Mouse (Mus musculus) midbrain, embryonic 15.5 days (tissue): Measurements from ENCODE around the gene Nfia. TPM values are rescaled to one million over a fixed set of nuclear protein-coding genes. Genes with fewer than 3 reads are reported as not detected.

Source experiments
- ATAC-seq: fragments of 200-750 bp; cut with Nextera tagmentation; replicated peaks from 2 replicates; pipeline ENCODE4 v1.8.0; 2017; ENCODE audit warnings: moderate TSS enrichment
- H3K27ac ChIP-seq: fragments of 300-500 bp; sonication (generic); 2 replicates; pipeline ENCODE4 v1.5.1; 2015; ENCODE audit warnings: mild to moderate bottlenecking, inconsistent platforms
- H3K27me3 ChIP-seq: fragments of 300-500 bp; sonication (generic); replicated peaks from 2 replicates; pipeline ENCODE4 v1.6.1; 2015; ENCODE audit warnings: inconsistent platforms
- H3K36me3 ChIP-seq: fragments of 300-500 bp; sonication (generic); replicated peaks from 2 replicates; pipeline ENCODE4 v1.6.1; 2015; ENCODE audit warnings: inconsistent platforms
- H3K4me1 ChIP-seq: fragments of 300-500 bp; sonication (generic); 2 replicates; pipeline ENCODE4 v1.6.1; 2015; ENCODE audit warnings: inconsistent platforms
- H3K4me2 ChIP-seq: fragments of 300-500 bp; sonication (generic); 2 replicates; pipeline ENCODE4 v1.6.1; 2015; ENCODE audit warnings: inconsistent platforms, mild to moderate bottlenecking, moderate library complexity
- H3K4me3 ChIP-seq: fragments of 300-500 bp; sonication (generic); 2 replicates; pipeline ENCODE4 v1.5.1; 2015; ENCODE audit warnings: mild to moderate bottlenecking, inconsistent platforms
- H3K9ac ChIP-seq: fragments of 300-500 bp; sonication (generic); 2 replicates; pipeline ENCODE4 v1.6.1; 2015; ENCODE audit warnings: mild to moderate bottlenecking, inconsistent platforms
- H3K9me3 ChIP-seq: fragments of 300-500 bp; sonication (generic); 2 replicates; pipeline ENCODE4 v1.6.1; 2016; ENCODE audit warnings: inconsistent platforms
- WGBS: fragments of 180-500 bp; shearing (Covaris S2); methylation state at CpG from one replicate; pipeline ENCODE4 v1.1.7; 2015; ENCODE audit warnings: mixed read lengths; 5-methylcytosine and 5-hydroxymethylcytosine counted together
- polyA plus RNA-seq: library from polyadenylated mRNA; unstranded; fragments of >200 nt; fragmentation: Nextera tagmentation; extraction: Ambion mirVana; gene quantifications from 2 replicates; pipeline ENCODE4 v1.2.1, GENCODE M21; 2015

The Nfia gene
- polyA plus RNA-seq, result 26.5 and 27.8 TPM in 2 replicates

DNA sequence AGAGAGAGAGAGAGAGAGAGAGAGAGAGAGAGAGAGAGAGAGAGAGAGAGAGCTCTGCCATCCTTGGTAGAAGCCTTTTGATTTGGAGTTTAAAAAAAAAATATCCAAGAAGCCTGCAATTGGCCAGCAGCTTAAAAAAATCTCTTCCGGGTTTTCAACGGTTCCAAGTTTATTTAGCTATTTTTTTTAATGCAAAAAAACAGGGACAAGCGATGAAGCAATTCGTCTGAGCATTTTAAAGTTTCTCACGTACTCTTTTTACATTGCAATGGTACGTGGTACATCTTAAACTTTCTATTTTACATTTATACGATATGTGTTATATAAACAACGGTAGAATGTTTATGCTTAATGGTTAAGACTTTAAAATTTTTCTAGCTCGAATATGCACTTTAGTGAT is at the start of gene Nfia:
TSS of gene Nfia (plus strand) at position 94 of the 400 bp plus-strand sequence.
- Histone ChIP-seq H3K4me3 (peak within 1 kb of the TSS; percentile 58), H3K36me3 (no peaks in the 10 kb centered on the region), H3K9ac (peak within 1 kb of the TSS; percentile 41), H3K27ac (peak within 1 kb of the TSS; percentile 79), H3K4me2 (peak within 1 kb of the TSS; percentile 66), H3K9me3 (no peaks in the 10 kb centered on the region), H3K27me3 (peaks cover 15% of the 10 kb centered on the region), H3K4me1 (peaks cover 24% of the 10 kb centered on the region)
- WGBS, result 0% methylated on average over 9 of the region's 9 CpGs
- ATAC-seq, result no peak

DNA sequence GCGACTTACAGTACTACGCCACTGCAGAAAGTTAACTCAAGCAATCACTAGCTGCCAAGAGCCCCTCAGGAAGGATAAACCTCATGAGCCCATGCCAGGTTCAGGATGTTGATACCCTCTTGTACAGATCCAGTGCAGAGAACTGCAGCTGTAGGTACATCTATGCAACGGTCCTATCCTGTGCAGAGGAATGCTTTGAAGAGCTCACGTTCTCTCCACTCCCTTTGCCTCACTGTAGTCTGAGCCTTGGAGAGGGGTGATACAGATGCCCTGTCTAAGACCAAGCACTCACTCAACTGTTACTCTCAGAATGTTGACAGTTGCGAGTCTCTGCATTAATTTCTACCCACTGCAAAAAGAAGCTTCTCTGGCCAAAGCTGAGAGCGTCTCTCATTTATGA is 49.2 kb upstream of the Nfia start:
- Histone ChIP-seq H3K9ac (no peak overlapping the region), H3K36me3 (no peaks in the 10 kb centered on the region), H3K27ac (no peak overlapping the region), H3K4me1 (no peaks in the 10 kb centered on the region), H3K27me3 (no peaks in the 10 kb centered on the region), H3K4me2 (no peak overlapping the region), H3K9me3 (no peaks in the 10 kb centered on the region), H3K4me3 (no peak overlapping the region)
- peak; percentile 54; the same call in 1 of the 2 replicates for ATAC-seq
- WGBS, result 88% methylated on average over 6 of the region's 6 CpGs

DNA sequence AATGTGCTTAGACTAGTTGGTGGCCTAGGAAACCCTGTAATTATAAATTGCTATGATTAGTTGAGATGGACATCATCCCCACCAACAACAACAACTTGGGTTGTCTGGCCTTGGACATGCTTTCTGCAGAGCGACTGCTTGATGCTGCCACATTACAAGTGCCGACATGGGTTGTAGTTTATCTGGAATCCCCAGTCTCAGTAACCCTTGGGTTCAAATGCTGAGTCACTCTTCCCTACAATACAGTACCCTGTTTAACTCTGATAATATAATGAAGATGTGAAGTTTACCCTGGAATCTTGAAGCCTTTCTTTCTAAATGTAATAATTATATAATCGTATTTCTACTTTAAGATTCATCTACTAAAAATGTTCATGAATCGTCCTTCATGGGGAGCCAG is 44.0 kb upstream of the Nfia start:
- H3K4me2 ChIP-seq, result no peak overlapping the region
- no peak for ATAC-seq
- no peak overlapping the region for H3K4me3 ChIP-seq
- no peaks in the 10 kb centered on the region for H3K36me3 ChIP-seq
- no peaks in the 10 kb centered on the region for H3K4me1 ChIP-seq
- no peak overlapping the region for H3K9ac ChIP-seq
- H3K9me3 ChIP-seq, result no peaks in the 10 kb centered on the region
- H3K27me3 ChIP-seq, result no peaks in the 10 kb centered on the region
- WGBS, result 95% methylated on average over 4 of the region's 4 CpGs
- no peak overlapping the region for H3K27ac ChIP-seq

DNA sequence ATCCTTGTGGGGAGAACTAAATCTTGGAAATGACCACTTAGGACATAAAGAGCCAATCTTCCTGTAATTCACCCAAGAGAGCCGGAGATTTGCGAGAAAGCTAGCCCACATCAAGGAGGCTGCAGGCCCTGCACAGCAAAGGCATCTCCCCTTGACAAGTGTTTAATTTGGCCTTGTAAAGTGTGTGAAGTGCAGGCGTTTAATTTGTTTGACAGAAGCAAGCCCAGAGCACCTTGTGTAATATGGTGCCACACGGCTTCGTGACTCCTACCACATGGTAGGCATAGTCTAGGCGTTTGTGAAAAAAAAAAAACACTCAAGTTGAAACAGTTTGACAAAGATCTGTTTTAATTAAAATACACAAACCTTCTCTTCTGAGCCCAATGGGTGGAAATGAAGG is 42.5 kb upstream of the Nfia start:
- Histone ChIP-seq H3K4me1 (no peaks in the 10 kb centered on the region), H3K4me3 (no peak overlapping the region), H3K27ac (no peak overlapping the region), H3K4me2 (no peak overlapping the region), H3K36me3 (no peaks in the 10 kb centered on the region), H3K9ac (no peak overlapping the region), H3K9me3 (no peaks in the 10 kb centered on the region), H3K27me3 (no peaks in the 10 kb centered on the region)
- ATAC-seq, result no peak
- whole genome bisulfite sequencing, result 55% methylated on average over 6 of the region's 6 CpGs

DNA sequence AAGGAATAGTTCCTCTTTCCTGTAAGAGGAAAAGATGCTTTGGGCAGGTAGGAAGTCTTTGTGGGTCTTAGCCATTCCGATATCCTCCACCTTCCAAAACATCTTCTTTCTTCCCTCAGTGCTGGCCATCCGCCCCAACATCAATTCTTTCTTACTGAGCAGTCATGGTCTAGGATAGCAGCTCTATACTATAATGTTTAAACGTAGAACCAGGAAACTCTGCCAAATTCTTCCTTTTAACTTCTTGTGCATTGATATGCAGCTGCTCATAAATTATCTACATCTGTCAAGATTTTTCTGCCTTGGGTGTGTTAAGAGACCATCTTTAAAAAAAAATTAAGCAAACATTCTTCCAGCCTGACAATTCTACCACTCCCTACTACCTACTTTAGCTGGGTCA is 42.1 kb upstream of the Nfia start:
- no peaks in the 10 kb centered on the region for H3K36me3 ChIP-seq
- no peak overlapping the region for H3K4me2 ChIP-seq
- H3K27ac ChIP-seq, result no peak overlapping the region
- H3K4me3 ChIP-seq, result no peak overlapping the region
- H3K9me3 ChIP-seq, result no peaks in the 10 kb centered on the region
- H3K27me3 ChIP-seq, result no peaks in the 10 kb centered on the region
- no peak overlapping the region for H3K9ac ChIP-seq
- WGBS, result 92% methylated on average over 3 of the region's 3 CpGs
- H3K4me1 ChIP-seq, result no peaks in the 10 kb centered on the region
- ATAC-seq, result no peak

DNA sequence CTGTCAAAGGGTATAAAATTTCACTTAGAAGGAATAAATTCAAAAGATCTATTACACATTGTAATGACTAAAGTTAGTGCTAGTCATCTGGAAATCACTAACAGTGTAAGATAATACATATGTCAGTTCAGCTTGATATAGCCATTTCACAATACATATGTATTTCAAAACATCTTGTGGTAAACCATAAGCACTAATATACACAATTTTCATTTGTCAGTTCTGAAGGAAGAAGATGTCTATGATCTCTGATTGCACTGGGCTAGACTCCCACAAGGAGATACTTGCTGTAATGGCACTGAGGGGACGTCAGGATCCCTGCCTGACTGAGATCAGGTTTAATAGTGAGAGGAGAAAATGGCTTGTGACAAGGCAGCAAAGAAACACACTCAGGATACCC is 39.1 kb upstream of the Nfia start:
- Histone ChIP-seq H3K27ac (no peak overlapping the region), H3K4me3 (no peak overlapping the region), H3K9me3 (no peaks in the 10 kb centered on the region), H3K4me1 (no peaks in the 10 kb centered on the region), H3K27me3 (no peaks in the 10 kb centered on the region), H3K36me3 (no peaks in the 10 kb centered on the region), H3K9ac (no peak overlapping the region), H3K4me2 (no peak overlapping the region)
- 68% methylated on average over 1 of the region's 1 CpGs for WGBS
- ATAC-seq, result no peak

DNA sequence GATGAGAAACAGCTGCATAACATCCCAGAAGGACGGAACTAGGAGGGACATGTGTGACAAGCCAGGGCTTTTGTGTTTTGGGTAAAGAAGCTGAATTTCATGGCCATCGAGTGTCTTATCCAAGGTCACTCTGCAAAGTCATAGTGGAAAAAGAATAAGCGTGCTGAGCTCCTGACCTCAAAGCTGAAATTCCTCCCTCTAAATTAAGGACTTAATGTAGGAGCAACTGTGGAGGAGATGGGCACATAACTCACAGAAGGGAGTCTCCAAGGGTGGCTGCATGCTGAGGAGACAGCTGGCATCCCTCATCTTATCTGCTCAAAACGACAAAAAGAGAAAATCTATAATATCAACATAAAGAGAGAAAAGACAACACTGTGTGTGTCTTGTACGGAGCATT is 28.6 kb upstream of the Nfia start:
- 74% methylated on average over 5 of the region's 5 CpGs for WGBS
- ATAC-seq, result no peak

DNA sequence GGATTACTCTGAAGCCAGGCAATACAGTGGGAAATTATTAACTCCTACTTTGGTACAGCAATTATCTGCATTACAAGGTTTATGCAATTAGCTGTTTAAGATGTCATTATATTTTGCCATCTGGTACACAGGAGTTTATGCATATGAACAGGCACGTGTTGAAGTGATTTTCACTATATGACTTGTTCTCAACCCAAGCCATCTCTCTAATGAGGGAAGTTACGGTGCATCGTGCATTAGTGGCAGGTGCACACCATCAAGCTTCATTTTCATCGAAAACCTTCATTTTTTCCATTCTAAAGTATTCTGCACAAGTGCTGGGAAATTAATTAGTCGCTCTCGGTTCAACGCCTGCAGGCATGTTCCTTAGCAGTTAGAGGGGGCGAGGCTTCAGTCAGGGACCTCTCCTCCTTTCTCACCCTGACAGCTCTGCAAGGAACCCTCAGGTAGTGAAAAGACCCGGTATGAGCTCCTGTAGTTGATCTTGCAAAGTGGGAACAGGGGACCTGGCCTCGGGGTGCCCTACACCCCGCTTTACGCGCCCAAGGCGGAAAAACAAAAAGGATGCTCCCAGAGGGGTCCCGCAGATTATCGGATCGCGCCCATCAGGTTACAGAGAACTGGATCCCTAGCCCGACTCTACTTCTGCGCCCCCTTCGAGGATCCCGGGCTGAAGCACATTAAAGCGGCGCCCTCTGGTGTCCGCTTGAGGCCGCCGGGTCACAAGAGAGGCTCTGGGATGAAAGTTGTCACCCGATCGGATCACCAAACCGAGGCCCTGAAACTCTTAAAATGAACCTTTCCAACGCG is 27.0 kb upstream of the Nfia start:
- peak overlapping the region; percentile 21; the same call in 1 of the 2 replicates for H3K9ac ChIP-seq
- peaks cover 12% of the 10 kb centered on the region; the same call in 1 of the 2 replicates for H3K27me3 ChIP-seq
- H3K4me2 ChIP-seq, result peak overlapping the region; percentile 67
- no peak overlapping the region for H3K27ac ChIP-seq
- H3K4me3 ChIP-seq, result peak overlapping the region; percentile 34
- ATAC-seq, result peak; percentile 88
- peaks cover 13% of the 10 kb centered on the region for H3K4me1 ChIP-seq
- H3K36me3 ChIP-seq, result no peaks in the 10 kb centered on the region
- 5% methylated on average over 32 of the region's 32 CpGs for WGBS
- H3K9me3 ChIP-seq, result no peaks in the 10 kb centered on the region

More for the DNA sequence above, 28.6 kb upstream of the Nfia start:
- no peak overlapping the region for H3K4me3 ChIP-seq
- no peaks in the 10 kb centered on the region for H3K27me3 ChIP-seq
- no peak overlapping the region for H3K27ac ChIP-seq
- peaks cover 13% of the 10 kb centered on the region for H3K4me1 ChIP-seq
- H3K4me2 ChIP-seq, result no peak overlapping the region
- no peak overlapping the region for H3K9ac ChIP-seq
- H3K9me3 ChIP-seq, result no peaks in the 10 kb centered on the region
- H3K36me3 ChIP-seq, result no peaks in the 10 kb centered on the region

DNA sequence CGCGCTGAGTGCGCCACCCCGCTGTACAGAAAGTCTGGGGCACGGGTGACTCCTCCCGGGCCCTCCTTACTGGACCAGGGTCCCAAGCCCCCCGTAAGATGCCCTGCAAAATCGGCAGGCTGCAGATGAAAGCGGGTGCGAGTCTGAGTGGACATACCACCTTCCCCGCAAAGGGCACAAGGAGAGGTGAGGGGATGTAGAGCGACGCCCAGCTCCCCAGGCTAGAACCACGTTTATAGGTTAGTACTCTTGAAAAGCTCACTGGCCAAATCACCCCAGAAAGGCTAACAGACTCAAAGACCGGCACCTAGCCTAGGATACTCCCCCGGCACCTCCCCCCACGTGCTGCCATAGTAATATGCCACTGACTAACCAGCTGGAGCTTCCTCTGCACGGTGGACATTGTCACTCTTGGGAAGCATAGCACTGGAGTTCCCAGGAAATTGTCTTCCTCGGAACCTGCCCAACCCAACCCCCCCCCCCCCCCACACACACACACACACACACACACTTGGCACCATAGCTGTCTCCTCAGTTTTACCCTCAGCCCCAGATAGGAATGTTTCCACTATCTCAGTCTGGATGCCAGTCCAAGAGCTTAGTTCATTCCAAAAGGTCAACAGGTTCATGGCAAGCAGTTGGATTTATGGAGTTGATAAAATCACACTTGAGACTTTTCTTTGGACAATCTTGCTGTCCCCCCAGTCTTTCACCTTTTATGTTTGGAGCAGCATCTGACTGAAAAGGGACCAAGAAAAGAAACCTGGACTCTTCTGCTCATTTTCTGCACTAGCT is 26.2 kb upstream of the Nfia start:
- Histone ChIP-seq H3K4me2 (peak overlapping the region; percentile 67), H3K27me3 (peaks cover 17% of the 10 kb centered on the region; the same call in 1 of the 2 replicates), H3K9me3 (no peaks in the 10 kb centered on the region), H3K36me3 (no peaks in the 10 kb centered on the region), H3K4me3 (peak overlapping the region; percentile 34), H3K9ac (peak overlapping the region; percentile 3; the same call in 1 of the 2 replicates), H3K4me1 (peaks cover 19% of the 10 kb centered on the region), H3K27ac (no peak overlapping the region)
- ATAC-seq, result peak; percentile 68
- 5% methylated on average over 19 of the region's 19 CpGs for WGBS

DNA sequence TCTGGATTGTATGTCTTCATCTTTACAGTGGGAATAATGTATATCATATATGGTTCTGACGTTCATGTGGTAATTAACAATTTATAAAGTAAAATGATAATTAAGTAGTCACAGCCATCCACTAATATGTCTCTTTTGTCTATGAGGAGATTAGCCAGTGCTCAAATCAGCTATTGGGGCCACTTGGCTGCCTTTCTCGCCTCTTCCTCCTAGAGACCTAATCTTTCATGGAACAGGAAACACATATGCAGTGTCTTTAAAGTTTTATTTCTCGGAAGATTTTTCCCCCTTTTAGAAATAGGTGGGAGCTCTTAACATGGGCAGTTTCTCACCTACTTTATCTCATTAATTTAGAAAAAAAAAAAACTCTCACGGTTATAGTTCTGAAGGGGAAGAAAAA is 22.1 kb upstream of the Nfia start:
- Histone ChIP-seq H3K27me3 (peaks cover 57% of the 10 kb centered on the region), H3K4me3 (no peak overlapping the region), H3K36me3 (no peaks in the 10 kb centered on the region), H3K9ac (no peak overlapping the region), H3K9me3 (no peaks in the 10 kb centered on the region), H3K4me1 (peaks cover 26% of the 10 kb centered on the region), H3K4me2 (no peak overlapping the region), H3K27ac (no peak overlapping the region)
- ATAC-seq, result no peak
- 41% methylated on average over 4 of the region's 4 CpGs for WGBS

DNA sequence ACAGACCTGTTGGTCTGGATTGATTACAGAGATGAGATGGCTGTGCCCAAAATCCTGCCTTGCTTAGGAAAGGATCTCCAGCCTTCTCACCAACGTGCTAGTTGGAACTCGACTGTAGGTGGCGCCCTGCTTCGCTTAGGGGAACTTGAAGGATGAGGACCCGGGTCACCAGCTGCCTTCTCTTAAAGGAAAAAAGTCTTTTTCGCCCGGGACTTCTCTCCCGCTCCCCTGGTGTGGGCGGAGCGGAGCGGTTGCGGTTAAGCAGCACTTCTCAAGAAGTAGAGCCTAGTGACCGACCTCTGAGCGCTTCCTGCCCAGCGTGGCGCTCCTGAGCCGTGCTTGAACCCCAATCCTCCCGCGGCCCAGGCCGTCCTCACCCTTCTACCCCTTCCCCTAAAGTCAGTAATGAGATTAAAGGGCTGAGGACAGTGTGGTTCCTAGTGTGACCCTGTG is 21.5 kb upstream of the Nfia start:
- under 1% methylated on average over 20 of the region's 20 CpGs for WGBS
- H3K4me1 ChIP-seq, result peaks cover 19% of the 10 kb centered on the region
- peaks cover 62% of the 10 kb centered on the region for H3K27me3 ChIP-seq

DNA sequence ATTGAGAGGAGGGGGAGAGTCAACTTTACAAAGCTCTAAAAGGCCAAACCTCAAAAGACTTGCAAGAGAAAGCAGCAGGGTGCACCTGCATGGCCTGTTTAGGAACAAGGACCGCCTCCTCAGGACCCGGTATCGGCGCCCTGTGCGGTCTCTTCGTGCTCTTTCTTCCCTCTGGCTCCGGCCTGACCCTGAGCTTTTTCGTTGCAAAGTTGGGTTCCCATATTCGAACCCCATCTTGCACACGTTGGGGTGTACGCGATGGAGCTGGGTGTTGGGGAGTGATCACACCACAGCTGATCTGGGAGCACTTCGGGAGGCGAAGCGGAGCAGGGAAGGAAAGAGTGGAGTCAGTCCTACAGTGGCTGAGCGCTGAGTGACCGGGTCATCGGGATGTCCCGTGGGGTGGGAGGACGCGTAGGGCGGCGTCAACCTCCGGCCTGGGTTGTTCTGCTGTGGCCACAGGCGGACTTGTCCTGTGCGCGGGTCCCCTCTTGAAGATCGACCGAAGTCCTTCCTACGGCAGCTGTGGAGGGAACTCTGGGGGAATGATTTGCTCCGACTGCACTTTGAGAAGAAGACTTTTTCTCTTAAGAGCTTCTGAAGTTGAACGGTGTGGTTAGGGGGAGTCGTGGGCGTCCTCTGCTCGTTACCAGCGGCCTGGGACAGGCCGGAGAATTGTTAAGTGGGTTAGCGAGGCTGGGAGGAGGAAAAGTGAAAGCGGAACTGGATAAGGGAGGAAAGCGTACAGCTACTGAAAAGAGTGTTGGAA is 20.9 kb upstream of the Nfia start:
- WGBS, result 2% methylated on average over 40 of the region's 40 CpGs
- H3K36me3 ChIP-seq, result no peaks in the 10 kb centered on the region
- H3K9ac ChIP-seq, result peak overlapping the region; percentile 13; the same call in 1 of the 2 replicates
- H3K27ac ChIP-seq, result peak overlapping the region; percentile 53
- peaks cover 68% of the 10 kb centered on the region for H3K27me3 ChIP-seq
- ATAC-seq, result peak; percentile 66
- H3K4me1 ChIP-seq, result peaks cover 16% of the 10 kb centered on the region
- peak overlapping the region; percentile 32 for H3K4me3 ChIP-seq
- no peaks in the 10 kb centered on the region for H3K9me3 ChIP-seq
- peak overlapping the region; percentile 60 for H3K4me2 ChIP-seq

More for the DNA sequence above, 21.5 kb upstream of the Nfia start:
- Histone ChIP-seq H3K9me3 (no peaks in the 10 kb centered on the region), H3K36me3 (no peaks in the 10 kb centered on the region), H3K4me2 (peak overlapping the region; percentile 60), H3K27ac (peak overlapping the region; percentile 53), H3K4me3 (peak overlapping the region; percentile 32), H3K9ac (0 out of 2 replicates have a peak overlapping the region, but pooled peaks have one; percentile 13)
- ATAC-seq, result peak; percentile 73
